Mouse (Mus musculus) left cerebral cortex, postnatal 4 days (tissue): Measurements from ENCODE around the gene Ska3. TPM values are rescaled to one million over a fixed set of nuclear protein-coding genes. Genes with fewer than 3 reads are reported as not detected.
A peak's percentile ranks its signal among the peaks of the same experiment; 100 is the strongest.

Experiments
- DNase-seq: peaks from one replicate; pipeline ENCODE4 v3.0.0-alpha.2; 2022
- intact Hi-C: fragments of 180-260 bp; cut with DNase I; formaldehyde crosslinking; loops from one replicate; pipeline ENCODE4 v1.15.1; 2025
- microRNA-seq: library from miRNA; unstranded; fragments of <30 nt; microRNA quantifications from one replicate; pipeline ENCODE4 v1.2.0, GENCODE M21; 2022
- total RNA-seq, 2 experiments: library from RNA; stranded (reverse); gene quantifications; 2 replicates each; pipeline ENCODE4 v1.2.3; 2021

The Ska3 gene
- total RNA-seq, 2 experiments from 2014 or later, result 3.0 to 4.5 TPM

- DNase-seq, result peak; percentile 99
- intact Hi-C loops, result loop anchor here (5.0 kb wide), 1 partner anchor 51 kb away; the partner anchor contains the start of gene Gm49361
Measured at GRCm38 (mm10) chr14:57797991-57798931, 27.7 kb downstream of the Ska3 start, which contains the start of gene Sap18. TSS of gene Sap18 (plus strand) at chr14:57798180.

DNA sequence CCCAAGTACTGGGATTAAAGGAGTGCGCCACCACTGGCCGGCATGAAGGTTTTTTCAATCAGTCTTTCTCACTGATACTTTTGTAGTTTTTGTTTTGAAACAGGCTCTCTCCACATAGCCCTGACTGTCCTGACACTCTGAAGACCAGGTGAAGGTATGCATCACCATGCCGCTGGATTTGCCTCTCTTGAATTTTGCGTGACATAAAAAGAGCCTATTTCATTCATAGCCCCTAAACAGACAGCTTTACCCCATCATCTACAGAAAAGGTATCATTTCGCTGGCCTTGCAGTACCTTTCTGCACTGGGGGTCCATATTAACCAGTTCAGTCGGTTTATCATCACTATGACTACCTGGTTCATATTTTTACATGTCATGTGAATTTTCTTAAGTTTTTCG, 28.4 kb downstream of the Ska3 start:
- intact Hi-C loops, result loop anchor here (5.0 kb wide), 1 partner anchor 50 kb away; the partner anchor contains the start of gene Gm49361
- no peak for DNase-seq

- DNase-seq, result no peak
- intact Hi-C loops, result no loop called here
Measured at GRCm38 (mm10) chr14:57791171-57791570, 34.8 kb downstream of the Ska3 start.

GRCm38 (mm10) chr14:57789759-57790158, 36.2 kb downstream of the Ska3 start:
- no peak for DNase-seq
- intact Hi-C loops, result no loop called here

GRCm38 (mm10) chr14:57789311-57789710, 36.7 kb downstream of the Ska3 start:
- intact Hi-C loops, result no loop called here

DNA sequence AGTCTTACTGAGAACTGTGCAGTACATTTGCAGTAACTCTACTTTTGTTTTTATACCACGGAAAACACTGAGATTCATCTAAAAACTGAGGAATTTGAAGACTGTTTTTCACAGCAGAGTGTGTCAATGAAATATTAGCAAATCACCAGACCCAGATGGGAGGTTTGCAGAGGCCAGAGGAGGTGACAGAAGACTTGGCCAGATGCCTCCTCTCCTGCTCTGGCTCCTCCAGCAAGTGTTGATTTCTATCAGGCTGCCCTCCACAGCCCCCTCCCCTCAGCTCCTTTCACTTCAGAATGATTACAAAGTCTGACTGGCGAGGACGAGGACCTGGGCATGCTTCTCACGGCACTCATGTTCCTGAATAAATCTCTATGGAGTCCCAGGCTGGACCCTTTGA, 38.6 kb downstream of the Ska3 start:
- no peak for DNase-seq
- intact Hi-C loops, result no loop called here

More at GRCm38 (mm10) chr14:57789311-57789710, 36.7 kb downstream of the Ska3 start:
- no peak for DNase-seq

DNA sequence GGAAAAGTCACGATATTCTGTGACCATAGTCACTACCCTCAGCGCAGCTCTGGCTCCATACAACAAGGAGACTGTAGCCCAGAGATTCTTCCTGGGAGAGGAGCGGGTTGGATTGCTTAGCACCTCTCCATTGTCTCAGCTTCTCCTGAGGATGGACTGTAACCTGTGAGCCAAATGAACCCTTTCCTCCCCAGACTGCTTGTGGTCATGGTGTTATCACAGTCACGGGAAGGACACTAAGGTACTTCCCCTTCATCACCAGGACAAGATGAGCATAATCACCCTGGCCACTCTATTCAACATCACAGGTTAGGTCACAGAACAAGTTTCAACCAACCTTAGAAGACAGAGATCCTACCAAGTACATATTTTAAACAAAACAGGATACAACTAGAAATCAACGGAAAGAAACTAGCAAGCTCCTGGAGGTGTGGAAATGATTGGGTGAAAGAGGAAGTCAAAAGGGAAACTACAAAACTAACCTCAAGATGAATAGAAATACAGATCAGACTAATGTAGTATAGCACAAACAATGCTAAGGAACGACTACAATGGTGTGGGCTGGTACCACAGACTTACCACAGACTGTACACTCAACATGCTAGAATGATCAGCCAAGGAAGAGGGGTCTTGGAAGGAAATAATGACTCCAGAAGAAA, 53.7 kb downstream of the Ska3 start:
- intact Hi-C loops, result no loop called here
- no peak for DNase-seq

DNA sequence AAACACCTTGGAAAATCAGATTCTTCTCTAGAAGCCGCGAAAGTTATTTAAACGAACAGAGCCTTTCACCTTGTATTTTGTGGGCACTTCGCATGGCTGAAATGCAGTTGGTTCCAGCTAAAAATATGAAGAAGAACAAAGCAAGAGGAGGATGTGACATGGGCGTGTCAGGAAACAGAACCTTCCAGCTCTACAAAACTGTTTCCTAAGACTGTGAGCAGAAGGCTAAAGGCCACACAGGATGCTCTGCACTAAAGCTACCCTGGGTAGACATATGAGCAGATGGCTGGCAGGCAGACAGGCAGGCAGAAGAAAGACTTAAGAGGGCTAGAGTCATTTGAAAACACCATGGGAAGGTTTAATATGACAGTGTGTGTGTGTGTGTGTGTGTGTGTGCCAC, 56.9 kb downstream of the Ska3 start:
- intact Hi-C loops, result no loop called here
- no peak for DNase-seq

GRCm38 (mm10) chr14:57760447-57761412, 65.3 kb downstream of the Ska3 start:
- intact Hi-C loops, result no loop called here
- no peak for DNase-seq

- intact Hi-C loops, result no loop called here
- no peak for DNase-seq
Measured at GRCm38 (mm10) chr14:57758237-57758636, 67.7 kb downstream of the Ska3 start, which contains the start of gene Lats2. TSS of gene Lats2 (minus strand) at chr14:57758388.

Small RNA genes within 50 kb of the gene (microRNA-seq; reads per million reads assigned to microRNA genes)
- 1.5 reads per million for gene Mir3077

Other genes starting within 250 kb of the Ska3 start
- 10 to 100 TPM; 18.5 to 20.1 TPM for gene Xpo4, start 160.8 kb downstream of the Ska3 start, total RNA-seq
- 1 to 10 TPM in 1 of 2 experiments, not detected in 1; 1.0 TPM for gene Gm49361, start 80.1 kb downstream of the Ska3 start, total RNA-seq
- 10 to 100 TPM; 10.5 to 10.7 TPM for gene Lats2, start 67.8 kb downstream of the Ska3 start, total RNA-seq
- gene Sap18, start 28.0 kb downstream of the Ska3 start, total RNA-seq, result 10 to 100 TPM; 42.5 to 48.3 TPM
- 10 to 100 TPM; 79.2 to 80.6 TPM for gene Mrpl57, start within 50 bp of the Ska3 start, total RNA-seq
- 10 to 100 TPM; 29.5 to 31.6 TPM for gene Zdhhc20, start 64.1 kb upstream of the Ska3 start, total RNA-seq
- 10 to 100 TPM; 58.6 to 61.4 TPM for gene Micu2, start 173.1 kb upstream of the Ska3 start, total RNA-seq
- gene Fgf9, start 244.4 kb upstream of the Ska3 start, total RNA-seq, result 10 to 100 TPM; 11.8 TPM